Mouse (Mus musculus) lung, adult 2 months (tissue): ENCODE measurements around the gene H2-DMb2.

Source experiments
- CTCF ChIP-seq: fragments of 200-500 bp; IDR thresholded peaks from 2 replicates; pipeline ENCODE4 v1.5.1; 2011; ENCODE audit warnings: mild to moderate bottlenecking, low read length, control low read depth; ENCODE audit not compliant: insufficient read depth
- POLR2A ChIP-seq: fragments of 200-500 bp; IDR thresholded peaks from 2 replicates; pipeline ENCODE4 v1.6.1; 2011; ENCODE audit warnings: low read depth, mild to moderate bottlenecking, control low read depth, low read length, borderline replicate concordance; ENCODE audit errors: extremely low read depth

DNA sequence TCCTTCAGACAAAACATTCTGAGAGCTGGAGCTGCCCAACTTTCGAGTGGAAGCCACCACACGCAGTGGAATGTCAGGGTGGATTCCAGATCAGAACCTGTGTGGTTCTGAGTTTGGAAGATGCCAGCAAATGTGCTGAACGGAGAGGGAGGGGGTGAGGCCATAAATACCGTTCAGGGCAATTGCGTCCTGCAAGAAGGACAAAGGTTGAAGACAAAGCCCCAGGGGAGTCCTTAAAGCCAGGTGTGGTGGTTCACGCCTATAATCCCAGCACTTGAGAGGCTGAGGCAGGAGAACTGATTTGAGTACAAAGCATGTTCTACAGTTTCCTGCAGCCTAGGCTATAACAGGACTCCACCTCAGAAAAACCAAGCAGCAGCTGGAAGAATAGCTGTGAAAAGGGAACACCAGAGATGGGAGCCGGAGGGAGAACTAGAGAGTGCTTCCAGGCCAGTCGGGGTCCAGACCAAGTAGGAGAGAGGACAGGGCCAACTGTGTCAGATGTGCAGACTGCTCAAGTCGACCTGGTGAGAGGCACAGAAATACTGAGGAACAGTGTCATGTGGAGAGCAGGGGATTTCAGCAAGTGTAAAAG, 16.2 kb upstream of the H2-DMb2 start:
- TF ChIP-seq CTCF (no peak), POLR2A (no peak)
